Mouse (Mus musculus) left cerebral cortex, adult 2 months (tissue): ENCODE measurements at regions not wholly inside any gene's neighbourhood (a gene's known extent, or its start where the extent isn't known, plus 50 kb on each side); places are given as distances from the start of the nearest gene placed in this dataset.

ENCODE experiments used
- DNase-seq, 2 experiments: peaks; one replicate each; pipeline ENCODE4 v3.0.0; 2021 to 2022; ENCODE audit warnings: low spot score in 2 of 2, mixed read lengths in 1 of 2; ENCODE audit errors: extremely low spot score in 1 of 2
- H3K27ac ChIP-seq: fragments of 200-600 bp; 2 replicates; pipeline ENCODE4 v1.8.1; 2022
- H3K4me3 ChIP-seq: fragments of 200-600 bp; 2 replicates; pipeline ENCODE4 v1.8.1; 2022
- CTCF ChIP-seq: fragments of 200-600 bp; IDR thresholded peaks from 2 replicates; pipeline ENCODE4 v1.8.1; 2022; ENCODE audit warnings: antibody characterized with exemption, mild to moderate bottlenecking, moderate library complexity
- intact Hi-C: fragments of 180-260 bp; cut with DNase I; formaldehyde crosslinking; loops from one replicate; pipeline ENCODE4 v1.15.1; 2025

GRCm38 (mm10) chr14:88842746-88843145, 371.6 kb upstream of the Pcdh20 start:
- no peak for DNase-seq
- no peak overlapping the region for H3K27ac ChIP-seq
- no peak for TF ChIP-seq CTCF
- no peak overlapping the region for H3K4me3 ChIP-seq
- intact Hi-C loops, result no loop called here

GRCm38 (mm10) chr14:88805699-88806098, 334.5 kb upstream of the Pcdh20 start:
- no peak overlapping the region for H3K27ac ChIP-seq
- TF ChIP-seq CTCF, result no peak
- H3K4me3 ChIP-seq, result no peak overlapping the region
- intact Hi-C loops, result loop anchor here (10.0 kb wide), 2 partner anchors 261 to 331 kb away; partner anchors contain the start of gene Pcdh20
- no peak for DNase-seq

GRCm38 (mm10) chr14:88801328-88801727, 330.1 kb upstream of the Pcdh20 start:
- no peak overlapping the region for H3K4me3 ChIP-seq
- no peak for DNase-seq
- intact Hi-C loops, result loop anchor here (10.0 kb wide), 2 partner anchors 257 to 327 kb away; partner anchors contain the start of gene Pcdh20
- no peak for TF ChIP-seq CTCF
- H3K27ac ChIP-seq, result no peak overlapping the region

- no peak for DNase-seq
- TF ChIP-seq CTCF, result no peak
- intact Hi-C loops, result loop anchor here (10.0 kb wide), 2 partner anchors 256 to 326 kb away; partner anchors contain the start of gene Pcdh20
- Histone ChIP-seq H3K27ac (no peak overlapping the region), H3K4me3 (no peak overlapping the region)
Measured at GRCm38 (mm10) chr14:88800493-88800892, 329.3 kb upstream of the Pcdh20 start.
